Mouse (Mus musculus) kidney, postnatal 10 days (tissue): ENCODE results near the gene Cd209a.
"Not testable (repeated sequence)": the region's sequence is repeated elsewhere in the genome, so short reads cannot be mapped to it uniquely, and the experiment has no call there.

Experiments
- DNase-seq: peaks from one replicate; pipeline ENCODE4 v3.0.0; 2021; ENCODE audit warnings: mixed read lengths

Gene Cd209a

GRCm38 (mm10) chr8:3748761-3749160, at the start of gene Cd209a:
Gene Cd209a, minus strand, starts transcription at chr8:3748984.
- DNase-seq: no peak

- DNase-seq: not testable (repeated sequence)
These were observed 19.9 kb upstream of the Cd209a start for GRCm38 (mm10) chr8:3768641-3769040.

- peak; percentile 84 for DNase-seq
These were observed 5.6 kb upstream of the Cd209a start for GRCm38 (mm10) chr8:3754261-3754850.

- no peak for DNase-seq
These were observed 11.8 kb downstream of the Cd209a start for GRCm38 (mm10) chr8:3736947-3737346.

GRCm38 (mm10) chr8:3735599-3735998, 13.2 kb downstream of the Cd209a start:
- DNase-seq: no peak

GRCm38 (mm10) chr8:3734084-3734483, 14.7 kb downstream of the Cd209a start:
- DNase-seq: no peak

- no peak for DNase-seq
These were observed 27.7 kb downstream of the Cd209a start for GRCm38 (mm10) chr8:3721041-3721440.

- DNase-seq: no peak
These were observed 28.2 kb downstream of the Cd209a start, which contains the start of gene Clec4g for GRCm38 (mm10) chr8:3720551-3720950. Gene Clec4g, minus strand, starts transcription at chr8:3720651.

- DNase-seq: peak; percentile 78
These were observed 30.2 kb downstream of the Cd209a start for GRCm38 (mm10) chr8:3718559-3718958.

GRCm38 (mm10) chr8:3717321-3717954, 31.3 kb downstream of the Cd209a start:
- no peak for DNase-seq

GRCm38 (mm10) chr8:3711646-3712045, 37.1 kb downstream of the Cd209a start:
- no peak for DNase-seq

- no peak for DNase-seq
These were observed 38.5 kb downstream of the Cd209a start for GRCm38 (mm10) chr8:3710312-3710711.

GRCm38 (mm10) chr8:3707611-3708010, 41.2 kb downstream of the Cd209a start:
- no peak for DNase-seq

GRCm38 (mm10) chr8:3705711-3706110, 43.1 kb downstream of the Cd209a start:
- peak; percentile 31 for DNase-seq

- DNase-seq: no peak
These were observed 47.3 kb downstream of the Cd209a start for GRCm38 (mm10) chr8:3701491-3701890.

GRCm38 (mm10) chr8:3694121-3694520, 54.7 kb downstream of the Cd209a start, which contains the start of gene Fcer2a:
Gene Fcer2a, minus strand, starts transcription at chr8:3694175.
- no peak for DNase-seq
